Mouse (Mus musculus) G1E (cell line): Measurements from ENCODE around the gene Tbc1d8.

Experiments used
- CTCF ChIP-seq: IDR thresholded peaks from 2 replicates; pipeline ENCODE4 v1.5.1; 2012; ENCODE audit warnings: low read depth, low read length, inconsistent platforms, mixed read lengths
- GATA1 ChIP-seq: IDR thresholded peaks from 2 replicates; pipeline ENCODE4 v1.6.1; 2012; ENCODE audit warnings: borderline replicate concordance, low read length, inconsistent platforms, mixed read lengths

- no peak for TF ChIP-seq CTCF
- TF ChIP-seq GATA1 = no peak
Measured at GRCm38 (mm10) chr1:39325228-39325627, 153.3 kb downstream of the Tbc1d8 start.
